In genomic region chr19:37377404-37377990, GRCm38 (mm10) we compare ENCODE assay signal across 8 mouse cellular contexts. TPM values are rescaled to one million over a fixed set of nuclear protein-coding genes. Genes with fewer than 3 reads are reported as not detected.
A peak's percentile ranks its signal among the peaks of the same experiment; 100 is the strongest.
DNase-seq lines count a peak whose midpoint lies in the region; ATAC-seq and TF ChIP-seq lines count a peak whose summit lies in the region.

No protein-coding gene starts in this region.

- H3K36me3 ChIP-seq in liver, embryonic 11.5 days (ENCODE audit: control insufficient read depth, insufficient read depth, low read length) = peaks cover 3% of the 10 kb centered on the region
- H3K36me3 ChIP-seq in hindbrain, postnatal 0 days (ENCODE audit: insufficient read depth, low read length) = no peaks in the 10 kb centered on the region
- H3K36me3 ChIP-seq in neural tube, embryonic 12.5 days = no peaks in the 10 kb centered on the region

- DNase-seq in liver, embryonic 11.5 days (ENCODE audit: low spot score) = no peak
- no peak for DNase-seq in liver
- no peak for DNase-seq in hindbrain, postnatal 0 days (ENCODE audit: low spot score)
- DNase-seq in frontal cortex, postnatal 10 days (ENCODE audit: low spot score in 2 of 2) = no peak
- DNase-seq in right cerebral cortex, postnatal 10 days (ENCODE audit: low spot score in 2 of 2) = no peak
- no peak for DNase-seq in right cerebral cortex, adult 18-20 months

- peak overlapping the region; percentile 73 for H3K4me3 ChIP-seq in liver, embryonic 11.5 days (ENCODE audit: low read depth, low read length)
- H3K4me3 ChIP-seq in bone marrow macrophage, adult 2 months (ENCODE audit: insufficient read depth, low read length) = peak overlapping the region; percentile 90
- H3K4me3 ChIP-seq in hindbrain, postnatal 0 days (ENCODE audit: low read length) = peak overlapping the region; percentile 90
- peak overlapping the region; percentile 82 for H3K4me3 ChIP-seq in neural tube, embryonic 12.5 days

- no peak for TF ChIP-seq POLR2A in bone marrow macrophage, adult 2 months (IDR thresholded peaks at IDR 0.05; ENCODE audit: borderline replicate concordance, low read depth, low read length)

- no peak overlapping the region for H3K27ac ChIP-seq in liver, embryonic 11.5 days (ENCODE audit: low read depth, low read length)
- no peak overlapping the region for H3K27ac ChIP-seq in bone marrow macrophage, adult 2 months (ENCODE audit: insufficient read depth, low read depth, low read length)
- no peak overlapping the region for H3K27ac ChIP-seq in hindbrain, postnatal 0 days
- no peak overlapping the region for H3K27ac ChIP-seq in neural tube, embryonic 12.5 days

- no peak for TF ChIP-seq CTCF in bone marrow macrophage, adult 2 months (IDR thresholded peaks at IDR 0.05; ENCODE audit: low read depth, low read length)
- no peak for TF ChIP-seq CTCF in hindbrain, postnatal 0 days (IDR thresholded peaks at IDR 0.05; ENCODE audit: low read depth)

- H3K4me2 ChIP-seq in liver, embryonic 11.5 days = peak overlapping the region; percentile 81
- peak overlapping the region; percentile 81 for H3K4me2 ChIP-seq in hindbrain, postnatal 0 days (ENCODE audit: low read depth, low read length)
- peak overlapping the region; percentile 64 for H3K4me2 ChIP-seq in neural tube, embryonic 12.5 days (replicated peaks)

- no peak for ATAC-seq in liver, embryonic 11.5 days (replicated peaks; ENCODE audit: low FRiP score)
- no peak for ATAC-seq in hindbrain, postnatal 0 days
- ATAC-seq in neural tube, embryonic 12.5 days (ENCODE audit: low FRiP score, low read depth) = no peak

- 19% methylated on average over 8 of the region's 8 CpGs for WGBS in liver, embryonic 11.5 days
- WGBS in hindbrain, postnatal 0 days = 19% methylated on average over 8 of the region's 8 CpGs
- WGBS in neural tube, embryonic 12.5 days = 28% methylated on average over 8 of the region's 8 CpGs

- peak overlapping the region; percentile 84 for H3K9ac ChIP-seq in liver, embryonic 11.5 days (ENCODE audit: low read depth, low read length)
- H3K9ac ChIP-seq in hindbrain, postnatal 0 days (replicated peaks; ENCODE audit: low read length) = 0 out of 2 replicates have a peak overlapping the region, but pooled peaks have one; percentile 76
- H3K9ac ChIP-seq in neural tube, embryonic 12.5 days = 0 out of 2 replicates have a peak overlapping the region, but pooled peaks have one; percentile 13

- no peaks in the 10 kb centered on the region for H3K27me3 ChIP-seq in liver, embryonic 11.5 days (replicated peaks; ENCODE audit: control insufficient read depth, insufficient read depth, low read length)
- no peaks in the 10 kb centered on the region for H3K27me3 ChIP-seq in hindbrain, postnatal 0 days (ENCODE audit: insufficient read depth, low read length)
- no peaks in the 10 kb centered on the region for H3K27me3 ChIP-seq in neural tube, embryonic 12.5 days (replicated peaks)

- H3K9me3 ChIP-seq in liver, embryonic 11.5 days (ENCODE audit: control insufficient read depth, low read length) = no peaks in the 10 kb centered on the region
- H3K9me3 ChIP-seq in hindbrain, postnatal 0 days (ENCODE audit: low read length) = no peaks in the 10 kb centered on the region
- H3K9me3 ChIP-seq in neural tube, embryonic 12.5 days = no peaks in the 10 kb centered on the region

- peaks cover 27% of the 10 kb centered on the region for H3K4me1 ChIP-seq in liver, embryonic 11.5 days (replicated peaks; ENCODE audit: control insufficient read depth, insufficient read depth, low read length)
- peaks cover 2% of the 10 kb centered on the region for H3K4me1 ChIP-seq in bone marrow macrophage, adult 2 months (ENCODE audit: control insufficient read depth, insufficient read depth, low read length)
- H3K4me1 ChIP-seq in hindbrain, postnatal 0 days (ENCODE audit: insufficient read depth, low read length) = peaks cover 4% of the 10 kb centered on the region
- H3K4me1 ChIP-seq in neural tube, embryonic 12.5 days = peaks cover 4% of the 10 kb centered on the region

RNA-seq across cellular contexts. Expression of gene Kif11, which starts 1.3 kb away (rescaled TPM):
- polyA plus RNA-seq in liver, embryonic 11.5 days (2014; fragmentation: Nextera tagmentation; extraction: Ambion mirVana) = 77.0 and 85.7 TPM in 2 replicates
- 34.8 and 34.9 TPM in 2 replicates for polyA plus RNA-seq in bone marrow macrophage, adult 2 months (2012; ENCODE audit: insufficient read depth, insufficient read length, missing spikeins)
- 12.1 and 14.2 TPM in 2 replicates for total RNA-seq in hindbrain, postnatal 0 days (2014; rRNA removed)
- polyA plus RNA-seq in hindbrain, postnatal 0 days (2015; fragmentation: Nextera tagmentation; extraction: Ambion mirVana) = 10.1 and 10.9 TPM in 2 replicates
- polyA plus RNA-seq in neural tube, embryonic 12.5 days (2016; fragmentation: Nextera tagmentation; extraction: Ambion mirVana) = 47.8 and 47.9 TPM in 2 replicates

RNA-seq across cellular contexts. Expression of gene Ide, which starts 39.8 kb away (rescaled TPM):
- polyA plus RNA-seq in liver, embryonic 11.5 days (2014; fragmentation: Nextera tagmentation; extraction: Ambion mirVana) = 64.2 and 80.4 TPM in 2 replicates
- polyA plus RNA-seq in bone marrow macrophage, adult 2 months (2012; ENCODE audit: insufficient read depth, insufficient read length, missing spikeins) = 23.3 and 24.8 TPM in 2 replicates
- 25.1 and 29.1 TPM in 2 replicates for total RNA-seq in hindbrain, postnatal 0 days (2014; rRNA removed)
- polyA plus RNA-seq in hindbrain, postnatal 0 days (2015; fragmentation: Nextera tagmentation; extraction: Ambion mirVana) = 38.5 and 40.5 TPM in 2 replicates
- 38.4 and 44.0 TPM in 2 replicates for polyA plus RNA-seq in neural tube, embryonic 12.5 days (2016; fragmentation: Nextera tagmentation; extraction: Ambion mirVana)

RNA-seq across cellular contexts. Expression of gene Hhex, which starts 57.1 kb away (rescaled TPM):
- polyA plus RNA-seq in liver, embryonic 11.5 days (2014; fragmentation: Nextera tagmentation; extraction: Ambion mirVana) = 46.6 and 47.6 TPM in 2 replicates
- polyA plus RNA-seq in bone marrow macrophage, adult 2 months (2012; ENCODE audit: insufficient read depth, insufficient read length, missing spikeins) = 62.3 and 71.5 TPM in 2 replicates
- total RNA-seq in hindbrain, postnatal 0 days (2014; rRNA removed) = 0.16 and 2.7 TPM in 2 replicates
- 4.2 and 4.7 TPM in 2 replicates for polyA plus RNA-seq in hindbrain, postnatal 0 days (2015; fragmentation: Nextera tagmentation; extraction: Ambion mirVana)
- 8.2 and 8.3 TPM in 2 replicates for polyA plus RNA-seq in neural tube, embryonic 12.5 days (2016; fragmentation: Nextera tagmentation; extraction: Ambion mirVana)

Comparison
In these comparisons a context has a peak if more than half of its experiments do, and no peak if none do; other contexts are left out.
1. H3K9ac ChIP-seq: peak in every context shown above with its lines; median percentile 84 in liver, embryonic 11.5 days; 76 in hindbrain, postnatal 0 days; 13 in neural tube, embryonic 12.5 days.